Mouse (Mus musculus) megakaryocyte, embryonic 14.5 days (primary cell): ENCODE measurements around the gene Lin9. TPM values are rescaled to one million over a fixed set of nuclear protein-coding genes. Genes with fewer than 3 reads are reported as not detected.
A peak's percentile ranks its signal among the peaks of the same experiment; 100 is the strongest.
"Not testable (repeated sequence)": the region's sequence is repeated elsewhere in the genome, so short reads cannot be mapped to it uniquely, and the experiment has no call there.

ENCODE experiments used
- H3K27me3 ChIP-seq: replicated peaks from 2 replicates; pipeline ENCODE3; 2012; ENCODE audit warnings: inconsistent platforms
- H3K36me3 ChIP-seq: replicated peaks from 2 replicates; pipeline ENCODE3; 2012; ENCODE audit warnings: low read length, inconsistent platforms, mixed read lengths
- H3K4me1 ChIP-seq: 2 replicates; pipeline ENCODE4 v1.6.1; 2012; ENCODE audit warnings: inconsistent platforms
- H3K4me3 ChIP-seq: replicated peaks from 2 replicates; pipeline ENCODE3; 2012; ENCODE audit warnings: moderate library complexity, mild to moderate bottlenecking, inconsistent platforms
- H3K9me3 ChIP-seq: 2 replicates; pipeline ENCODE4 v1.6.1; 2012; ENCODE audit warnings: inconsistent platforms
- FLI1 ChIP-seq: IDR thresholded peaks from 2 replicates; pipeline ENCODE4 v1.6.1; 2012; ENCODE audit warnings: low read length, inconsistent platforms, mixed read lengths
- GATA1 ChIP-seq: IDR thresholded peaks from 3 replicates; pipeline ENCODE4 v1.6.1; 2012; ENCODE audit warnings: mixed read lengths, low read length, inconsistent platforms, borderline replicate concordance
- polyA plus RNA-seq: library from polyadenylated mRNA; stranded (reverse); fragments of >175 nt; gene quantifications from 2 replicates; pipeline ENCODE4 v1.2.3, GENCODE M21; 2012; ENCODE audit warnings: low replicate concordance; ENCODE audit not compliant: insufficient read depth

Lin9 gene
- polyA plus RNA-seq, 1 experiment = 0.49 TPM

DNA sequence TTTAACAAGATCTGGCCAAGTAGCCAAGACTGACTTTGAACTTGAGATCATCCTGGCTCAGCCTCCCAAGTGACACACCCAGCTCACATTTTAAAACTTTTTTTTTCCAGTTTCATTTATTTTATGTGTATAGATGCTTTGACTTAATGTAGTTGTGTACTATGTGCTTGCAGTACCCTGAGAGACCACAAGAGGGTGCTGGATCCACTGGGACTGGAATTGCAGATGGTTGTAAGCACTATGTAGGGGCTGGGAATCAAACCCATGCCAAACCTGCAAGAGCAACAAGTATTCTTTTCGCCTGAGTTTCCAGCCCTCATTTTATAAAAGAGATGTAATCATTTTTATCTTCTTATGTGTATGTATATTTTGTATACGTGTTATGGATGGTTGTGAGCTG lies 17.0 kb upstream of the Lin9 start:
- no peaks in the 10 kb centered on the region for H3K36me3 ChIP-seq
- no peak for TF ChIP-seq GATA1
- peaks cover 25% of the 10 kb centered on the region for H3K9me3 ChIP-seq
- peaks cover 9% of the 10 kb centered on the region for H3K27me3 ChIP-seq
- no peaks in the 10 kb centered on the region; the same call in 1 of the 2 replicates for H3K4me1 ChIP-seq
- H3K4me3 ChIP-seq = no peak overlapping the region

DNA sequence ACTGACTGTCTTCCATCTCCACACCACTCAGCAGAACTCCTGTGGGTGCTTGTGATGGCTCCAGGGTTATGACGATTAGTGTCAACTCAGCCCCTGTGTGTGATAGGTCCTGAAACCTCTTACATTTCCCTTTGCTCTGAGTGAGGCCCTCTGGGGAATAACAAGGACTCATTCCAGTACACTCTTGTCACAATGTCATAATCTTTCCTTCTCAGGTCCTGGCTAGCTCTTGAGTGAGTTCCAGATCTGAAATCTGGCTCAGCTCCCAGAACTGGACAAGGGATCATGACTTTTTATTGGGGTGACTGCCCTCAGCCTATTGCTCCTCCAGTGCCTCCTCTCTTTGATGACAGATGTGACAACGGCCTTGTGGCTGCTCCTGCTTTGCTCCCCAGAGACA lies 14.8 kb upstream of the Lin9 start:
- H3K9me3 ChIP-seq = peaks cover 26% of the 10 kb centered on the region
- peaks cover 8% of the 10 kb centered on the region for H3K27me3 ChIP-seq
- no peak overlapping the region for H3K4me3 ChIP-seq
- TF ChIP-seq FLI1 (no peak), GATA1 (no peak)
- H3K36me3 ChIP-seq = no peaks in the 10 kb centered on the region
- no peaks in the 10 kb centered on the region; the same call in 1 of the 2 replicates for H3K4me1 ChIP-seq

DNA sequence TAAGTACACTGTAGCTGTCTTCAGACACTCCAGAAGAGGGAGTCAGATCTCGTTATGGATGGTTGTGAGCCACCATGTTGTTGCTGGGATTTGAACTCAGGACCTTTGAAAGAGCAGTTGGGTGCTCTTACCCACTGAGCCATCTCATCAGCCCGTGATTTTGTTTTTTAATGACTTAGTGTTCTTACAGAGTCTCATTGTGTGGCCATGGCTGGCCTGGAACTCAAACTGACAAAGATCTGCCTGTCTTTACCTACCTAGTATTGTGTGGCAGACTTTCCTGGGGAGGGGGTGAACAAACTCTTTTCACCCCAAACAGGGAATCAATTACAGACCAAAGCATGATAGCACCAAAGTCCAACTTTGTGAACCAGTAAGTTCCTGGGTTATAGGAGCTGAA lies 3.2 kb upstream of the Lin9 start:
- H3K4me1 ChIP-seq = peaks cover 26% of the 10 kb centered on the region
- not testable (repeated sequence) for H3K9me3 ChIP-seq, H3K27me3 ChIP-seq, H3K4me3 ChIP-seq, H3K36me3 ChIP-seq

DNA sequence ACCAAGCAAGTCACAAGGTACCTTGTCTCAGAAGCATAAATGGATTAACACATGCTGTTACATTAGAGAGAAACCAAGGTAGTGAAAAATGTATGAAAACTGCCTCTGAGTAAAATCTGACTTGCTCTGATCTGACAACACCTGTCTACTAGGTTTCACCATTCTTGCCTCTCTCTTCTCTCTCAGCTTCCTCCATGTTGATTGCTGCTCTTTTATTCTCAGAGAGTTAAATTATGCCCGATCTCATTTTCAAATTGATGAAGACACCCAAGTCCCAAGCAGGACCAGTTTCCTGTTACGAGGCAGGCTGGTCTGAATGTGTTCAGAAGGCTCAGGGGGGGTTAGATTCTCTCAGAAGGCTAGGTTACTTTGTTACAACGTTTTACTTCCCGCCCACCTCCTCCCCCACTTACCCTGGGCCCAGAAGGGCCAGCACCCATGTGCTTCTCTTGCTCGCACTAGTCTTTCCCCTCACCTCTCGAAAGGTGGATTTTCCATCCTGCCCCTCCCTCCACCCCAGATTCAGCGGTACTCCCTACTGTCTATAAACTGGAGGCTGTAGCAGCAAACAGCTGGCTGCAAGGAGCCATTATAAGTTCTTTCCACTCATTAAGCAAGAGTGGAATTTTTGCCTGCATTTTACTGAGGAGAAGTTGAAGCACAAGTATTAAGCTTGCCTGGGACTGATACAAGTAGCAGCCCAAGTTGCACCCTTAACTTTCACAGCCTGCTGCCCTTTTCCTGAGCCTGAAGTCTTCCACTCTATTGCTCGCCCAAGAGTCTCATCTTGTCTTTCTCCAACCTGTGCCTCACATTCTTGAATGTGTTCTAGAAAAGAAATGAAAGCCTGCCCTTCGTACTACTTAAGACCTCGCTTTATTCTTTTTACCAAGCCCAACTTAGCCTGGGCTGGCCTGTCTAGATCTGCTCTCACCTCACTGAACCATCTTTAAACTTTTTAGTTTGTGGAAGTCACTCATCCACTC lies 1.2 kb upstream of the Lin9 start:
- Histone ChIP-seq H3K36me3 (peaks cover 9% of the 10 kb centered on the region), H3K9me3 (peaks cover 4% of the 10 kb centered on the region; the same call in 1 of the 2 replicates), H3K4me1 (peaks cover 34% of the 10 kb centered on the region), H3K4me3 (peak overlapping the region; percentile 98), H3K27me3 (no peaks in the 10 kb centered on the region)
- TF ChIP-seq GATA1 (no peak), FLI1 (no peak)

DNA sequence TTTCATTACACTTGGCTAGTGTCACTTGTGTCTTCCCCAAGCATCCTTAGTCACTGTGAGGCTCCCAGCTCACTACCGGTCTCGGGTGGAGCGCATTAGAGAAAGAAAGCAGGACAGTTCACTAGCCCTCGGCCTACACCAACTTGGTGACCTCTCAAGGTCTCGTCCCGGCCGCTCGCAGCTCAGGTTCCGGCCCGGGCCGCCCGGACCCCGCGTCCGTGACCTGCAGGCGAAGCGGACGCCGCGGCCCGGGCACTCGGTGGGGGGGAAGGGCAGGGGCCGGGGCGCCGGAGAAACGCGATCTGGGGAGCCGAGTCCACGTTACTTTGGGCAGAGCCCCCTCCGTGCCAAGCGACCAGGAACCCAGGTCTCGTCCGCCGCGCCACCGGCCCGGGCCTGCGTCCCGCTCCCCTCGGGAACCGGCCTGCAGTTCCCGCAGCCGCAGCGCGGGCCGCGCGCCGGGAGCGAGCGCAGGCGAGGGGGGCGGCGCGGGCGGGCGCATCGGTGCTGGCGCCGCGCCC lies 285 bp upstream of the Lin9 start:
- H3K36me3 ChIP-seq = peaks cover 9% of the 10 kb centered on the region
- H3K9me3 ChIP-seq = peaks cover 4% of the 10 kb centered on the region; the same call in 1 of the 2 replicates
- H3K4me3 ChIP-seq = peak overlapping the region; percentile 98
- H3K4me1 ChIP-seq = peaks cover 34% of the 10 kb centered on the region
- H3K27me3 ChIP-seq = no peaks in the 10 kb centered on the region
- TF ChIP-seq FLI1 (no peak), GATA1 (no peak)

DNA sequence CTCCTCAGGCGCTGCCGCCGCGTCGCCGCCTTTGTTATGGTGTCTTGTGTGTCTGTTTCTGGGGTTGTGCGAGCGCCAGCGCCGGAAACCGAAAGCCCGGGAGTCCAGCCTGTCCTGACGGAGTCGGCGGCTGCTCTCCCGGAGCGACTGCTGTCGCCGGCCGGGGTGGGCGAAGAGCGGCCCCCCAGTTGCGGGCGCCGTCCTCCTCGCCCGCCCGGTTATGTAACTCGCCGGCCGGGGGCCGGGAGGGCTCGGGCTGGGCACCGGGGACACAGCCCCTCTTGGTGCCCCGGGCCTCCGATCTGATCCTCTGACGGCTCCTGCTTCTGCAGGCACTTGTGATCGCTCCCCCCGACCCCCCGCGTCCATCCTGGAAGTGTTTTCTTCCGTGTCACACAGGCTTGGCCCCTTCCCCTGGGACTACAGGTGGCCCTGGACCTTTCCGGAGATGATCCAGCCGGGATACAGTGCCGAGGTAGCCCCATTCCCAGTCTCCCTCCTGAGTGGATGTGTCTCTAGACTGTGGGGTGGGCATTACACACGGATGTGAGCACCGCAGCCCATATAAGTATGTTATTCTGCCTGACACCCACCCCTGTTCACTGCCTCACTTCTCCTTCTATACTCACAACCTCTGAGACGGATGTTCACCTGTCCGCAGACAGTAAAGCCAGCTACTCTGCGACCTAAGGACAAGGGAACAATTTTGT lies 723 bp downstream of the Lin9 start:
- peaks cover 38% of the 10 kb centered on the region for H3K4me1 ChIP-seq
- H3K36me3 ChIP-seq = peaks cover 12% of the 10 kb centered on the region
- peak overlapping the region; percentile 98 for H3K4me3 ChIP-seq
- peaks cover 4% of the 10 kb centered on the region; the same call in 1 of the 2 replicates for H3K9me3 ChIP-seq
- H3K27me3 ChIP-seq = no peaks in the 10 kb centered on the region
- TF ChIP-seq GATA1 = no peak

DNA sequence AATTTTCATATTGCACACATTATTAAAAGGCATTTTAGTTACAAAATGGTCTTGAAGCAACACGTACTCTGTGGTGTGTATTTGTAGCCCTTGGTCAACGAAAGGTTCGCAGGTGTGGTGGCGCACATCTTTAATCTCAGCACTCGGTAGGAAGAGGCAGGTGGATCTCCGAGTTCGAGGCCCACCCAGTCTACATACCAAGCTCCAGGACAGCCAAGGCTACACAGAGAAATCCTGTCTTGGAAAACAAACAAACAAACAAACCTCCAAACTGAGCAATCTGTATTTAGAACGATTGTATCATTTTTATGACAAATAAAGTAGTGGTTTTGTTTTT lies 1.2 kb downstream of the Lin9 start:
- TF ChIP-seq FLI1 = no peak
- no peak for TF ChIP-seq GATA1
- H3K4me3 ChIP-seq = peak overlapping the region; percentile 98
- peaks cover 40% of the 10 kb centered on the region for H3K4me1 ChIP-seq
- H3K36me3 ChIP-seq = peaks cover 12% of the 10 kb centered on the region
- no peaks in the 10 kb centered on the region for H3K27me3 ChIP-seq
- H3K9me3 ChIP-seq = peaks cover 4% of the 10 kb centered on the region; the same call in 1 of the 2 replicates

DNA sequence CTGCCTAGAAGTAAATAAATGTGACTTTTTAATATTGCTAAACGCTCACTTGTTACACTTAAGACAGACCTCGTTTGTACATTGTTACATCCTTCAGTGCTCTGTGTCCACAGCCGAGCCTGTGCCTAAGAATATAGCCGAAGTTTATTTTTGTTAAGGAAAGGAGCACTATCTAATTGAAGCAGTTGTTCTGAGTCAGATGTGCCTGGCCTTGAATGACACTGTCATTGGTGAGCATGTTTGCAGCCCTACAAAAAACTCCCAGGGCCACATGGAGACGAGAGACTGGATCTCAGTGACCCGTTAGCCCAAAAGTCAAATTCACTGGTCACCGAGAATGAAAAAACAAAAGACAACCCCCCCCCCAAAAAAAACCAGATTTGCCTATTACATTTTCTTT lies 50.3 kb downstream of the Lin9 start:
- H3K36me3 ChIP-seq = peaks cover 53% of the 10 kb centered on the region

DNA sequence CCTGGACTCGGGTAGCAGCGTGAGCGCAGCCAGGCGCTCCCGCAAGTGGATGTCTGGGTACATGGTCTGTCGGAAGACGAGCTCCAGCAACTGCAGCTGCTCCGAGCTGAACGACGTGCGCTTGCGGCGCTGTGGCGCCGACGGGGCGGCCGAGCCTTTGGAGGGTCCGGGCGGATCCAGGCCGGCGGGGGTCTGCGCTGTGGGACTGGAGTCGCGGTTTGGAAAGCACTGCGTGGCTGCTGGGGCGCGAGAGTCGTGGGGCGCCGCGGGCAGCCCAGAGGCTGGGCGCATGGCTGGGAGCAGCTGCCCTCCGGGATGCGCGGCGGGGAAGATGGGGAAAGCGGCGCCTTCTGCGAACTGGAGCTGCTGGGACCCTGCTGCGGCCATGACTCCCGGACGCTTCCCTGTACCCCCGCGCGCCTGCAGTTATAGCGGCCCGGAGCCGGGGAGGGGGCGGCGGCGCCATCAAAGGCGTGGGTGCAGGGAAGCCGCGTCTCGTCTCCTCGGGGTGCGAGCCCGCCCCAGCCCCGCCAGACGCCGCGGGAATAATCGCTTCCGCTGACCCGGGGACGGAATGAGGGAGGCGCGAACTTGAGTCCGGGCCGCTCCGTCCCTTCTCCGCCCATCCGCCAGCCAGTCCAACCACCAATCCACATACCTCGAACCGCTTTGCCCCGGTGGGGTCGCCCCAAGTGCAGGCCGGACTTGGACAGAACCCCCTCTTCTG lies 55.8 kb downstream of the Lin9 start, which contains the start of gene Mixl1:
Gene Mixl1, minus strand, starts transcription at position 409 of the 727 bp plus-strand sequence.
- H3K4me3 ChIP-seq = peak within 1 kb of the TSS; percentile 88
- peaks cover 55% of the 10 kb centered on the region for H3K27me3 ChIP-seq

More for the DNA sequence above, 50.3 kb downstream of the Lin9 start:
- Histone ChIP-seq H3K9me3 (no peaks in the 10 kb centered on the region), H3K4me1 (peaks cover 2% of the 10 kb centered on the region), H3K4me3 (no peak overlapping the region), H3K27me3 (peaks cover 19% of the 10 kb centered on the region)
- no peak for TF ChIP-seq FLI1

More for the DNA sequence above, 55.8 kb downstream of the Lin9 start, which contains the start of gene Mixl1:
- Histone ChIP-seq H3K4me1 (peaks cover 21% of the 10 kb centered on the region), H3K9me3 (no peaks in the 10 kb centered on the region), H3K36me3 (peaks cover 8% of the 10 kb centered on the region)
- TF ChIP-seq GATA1 (no peak), FLI1 (no peak)
